Mouse (Mus musculus): ENCODE data around the gene Inhba. TPM values are rescaled to one million over a fixed set of nuclear protein-coding genes. Genes with fewer than 3 reads are reported as not detected.

Gene Inhba
- polyA plus RNA-seq, 1 experiment from 2014 or later = 4.2 TPM

DNA sequence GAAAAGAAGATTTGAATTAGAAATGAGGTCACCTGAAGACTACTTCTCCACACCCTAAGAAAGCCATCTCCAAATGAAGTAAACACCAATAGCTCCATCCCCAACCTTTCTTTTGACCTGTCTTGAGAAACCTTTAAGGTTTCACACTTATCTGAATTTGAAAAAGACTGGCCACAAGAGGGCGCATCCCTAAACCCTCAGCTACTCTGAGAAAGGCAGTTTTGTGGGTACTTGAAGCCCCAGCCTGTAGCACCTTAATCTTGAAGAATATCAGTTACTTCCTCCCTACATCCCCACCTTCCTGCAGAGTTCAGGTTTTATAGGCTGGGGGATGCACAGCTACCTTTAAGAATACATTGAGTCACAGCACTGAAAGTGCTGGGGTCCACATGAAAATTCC lies 9.0 kb downstream of the Inhba start:
- Histone ChIP-seq H3K9ac (ENCODE audit: low read length) (no peak overlapping the region), H3K36me3 (ENCODE audit: control insufficient read depth, insufficient read depth, low read length) (no peaks in the 10 kb centered on the region), H3K9me3 (ENCODE audit: control insufficient read depth, low read length) (no peaks in the 10 kb centered on the region), H3K4me1 (replicated peaks; ENCODE audit: control insufficient read depth, insufficient read depth, low read length) (0 out of 2 replicates have a peak, but pooled peaks cover 2% of the 10 kb centered on the region), H3K4me3 (ENCODE audit: low read length) (no peak overlapping the region), H3K4me2 (ENCODE audit: low read depth, low read length) (no peak overlapping the region), H3K27ac (ENCODE audit: low read length) (no peak overlapping the region), H3K27me3 (ENCODE audit: control insufficient read depth, insufficient read depth, low read depth, low read length) (no peaks in the 10 kb centered on the region)
- ATAC-seq (ENCODE audit: low read depth) = peak; percentile 32; the same call in 1 of the 2 replicates
- WGBS = 3% methylated on average over 1 of the region's 1 CpGs

DNA sequence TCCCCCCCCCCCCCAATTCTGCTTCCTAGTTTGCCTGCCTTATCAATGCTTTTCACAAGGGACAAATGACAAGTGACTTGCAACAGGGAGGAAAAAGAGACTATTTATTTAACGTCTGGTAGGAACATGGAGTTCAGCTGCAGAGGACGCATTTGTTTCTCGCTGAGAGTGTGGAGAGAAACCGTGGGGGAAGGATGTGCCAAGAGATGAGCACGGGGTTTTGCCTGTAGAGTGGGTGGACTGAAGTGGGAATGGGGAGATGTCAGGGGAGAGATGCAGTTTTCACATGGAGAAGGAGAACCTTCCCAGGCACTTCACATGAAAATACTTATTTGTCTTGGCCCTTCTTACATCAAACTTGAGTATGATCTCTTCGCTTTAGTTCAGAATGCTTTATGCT lies 9.5 kb downstream of the Inhba start:
- no peak overlapping the region for H3K27ac ChIP-seq (ENCODE audit: low read length)
- H3K9ac ChIP-seq (ENCODE audit: low read length) = no peak overlapping the region
- no peak overlapping the region for H3K4me3 ChIP-seq (ENCODE audit: low read length)
- 26% methylated on average over 6 of the region's 6 CpGs for WGBS
- no peaks in the 10 kb centered on the region for H3K9me3 ChIP-seq (ENCODE audit: control insufficient read depth, low read length)
- H3K36me3 ChIP-seq (ENCODE audit: control insufficient read depth, insufficient read depth, low read length) = no peaks in the 10 kb centered on the region
- no peak for ATAC-seq (ENCODE audit: low read depth)
- H3K4me2 ChIP-seq (ENCODE audit: low read depth, low read length) = no peak overlapping the region
- H3K27me3 ChIP-seq (ENCODE audit: control insufficient read depth, insufficient read depth, low read depth, low read length) = no peaks in the 10 kb centered on the region
- H3K4me1 ChIP-seq (replicated peaks; ENCODE audit: control insufficient read depth, insufficient read depth, low read length) = 0 out of 2 replicates have a peak, but pooled peaks cover 2% of the 10 kb centered on the region

DNA sequence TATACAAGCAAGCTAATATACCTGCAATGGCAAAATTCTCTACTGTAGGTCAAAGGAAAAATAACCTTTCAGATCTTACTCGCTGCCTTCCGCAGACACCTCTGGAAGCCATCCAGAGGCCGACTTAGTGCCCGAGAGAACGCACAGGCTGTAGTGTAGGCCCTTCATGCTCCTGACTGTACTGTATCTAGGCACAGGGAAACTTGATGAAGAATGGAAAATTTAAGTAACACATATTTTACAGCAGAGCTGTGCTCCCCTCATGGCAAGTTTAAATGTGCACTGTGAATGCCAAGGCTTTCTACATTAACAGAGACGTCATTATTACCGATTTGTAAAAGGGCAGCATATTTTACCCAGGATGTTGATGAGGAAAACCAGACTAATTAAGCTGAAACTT lies 10.2 kb downstream of the Inhba start:
- Histone ChIP-seq H3K9ac (ENCODE audit: low read length) (no peak overlapping the region), H3K36me3 (ENCODE audit: control insufficient read depth, insufficient read depth, low read length) (no peaks in the 10 kb centered on the region), H3K27ac (ENCODE audit: low read length) (no peak overlapping the region), H3K9me3 (ENCODE audit: control insufficient read depth, low read length) (no peaks in the 10 kb centered on the region), H3K27me3 (ENCODE audit: control insufficient read depth, insufficient read depth, low read depth, low read length) (no peaks in the 10 kb centered on the region), H3K4me1 (replicated peaks; ENCODE audit: control insufficient read depth, insufficient read depth, low read length) (0 out of 2 replicates have a peak, but pooled peaks cover 2% of the 10 kb centered on the region), H3K4me3 (ENCODE audit: low read length) (no peak overlapping the region), H3K4me2 (ENCODE audit: low read depth, low read length) (no peak overlapping the region)
- 76% methylated on average over 7 of the region's 7 CpGs for WGBS
- ATAC-seq (ENCODE audit: low read depth) = no peak

GRCm38 (mm10) chr13:16022536-16022935 lies 10.9 kb downstream of the Inhba start:
- no peak overlapping the region for H3K27ac ChIP-seq (ENCODE audit: low read length)
- no peaks in the 10 kb centered on the region for H3K36me3 ChIP-seq (ENCODE audit: control insufficient read depth, insufficient read depth, low read length)
- no peak overlapping the region for H3K4me2 ChIP-seq (ENCODE audit: low read depth, low read length)

GRCm38 (mm10) chr13:16023070-16024039 lies 11.7 kb downstream of the Inhba start:
- Histone ChIP-seq H3K27me3 (ENCODE audit: control insufficient read depth, insufficient read depth, low read depth, low read length) (no peaks in the 10 kb centered on the region), H3K4me3 (ENCODE audit: low read length) (no peak overlapping the region), H3K9ac (ENCODE audit: low read length) (no peak overlapping the region), H3K9me3 (ENCODE audit: control insufficient read depth, low read length) (no peaks in the 10 kb centered on the region), H3K4me2 (ENCODE audit: low read depth, low read length) (no peak overlapping the region), H3K36me3 (ENCODE audit: control insufficient read depth, insufficient read depth, low read length) (no peaks in the 10 kb centered on the region), H3K27ac (ENCODE audit: low read length) (no peak overlapping the region), H3K4me1 (replicated peaks; ENCODE audit: control insufficient read depth, insufficient read depth, low read length) (0 out of 2 replicates have a peak, but pooled peaks cover 2% of the 10 kb centered on the region)
- WGBS = 51% methylated on average over 13 of the region's 13 CpGs
- no peak for ATAC-seq (ENCODE audit: low read depth)

More at GRCm38 (mm10) chr13:16022536-16022935, 10.9 kb downstream of the Inhba start:
- Histone ChIP-seq H3K4me3 (ENCODE audit: low read length) (no peak overlapping the region), H3K4me1 (replicated peaks; ENCODE audit: control insufficient read depth, insufficient read depth, low read length) (0 out of 2 replicates have a peak, but pooled peaks cover 2% of the 10 kb centered on the region), H3K9ac (ENCODE audit: low read length) (no peak overlapping the region), H3K27me3 (ENCODE audit: control insufficient read depth, insufficient read depth, low read depth, low read length) (no peaks in the 10 kb centered on the region), H3K9me3 (ENCODE audit: control insufficient read depth, low read length) (no peaks in the 10 kb centered on the region)
- no peak for ATAC-seq (ENCODE audit: low read depth)
- WGBS = 94% methylated on average over 8 of the region's 8 CpGs

- Histone ChIP-seq H3K4me1 (replicated peaks; ENCODE audit: control insufficient read depth, insufficient read depth, low read length) (no peaks in the 10 kb centered on the region; the same call in 1 of the 2 replicates), H3K27me3 (ENCODE audit: control insufficient read depth, insufficient read depth, low read depth, low read length) (no peaks in the 10 kb centered on the region), H3K9ac (ENCODE audit: low read length) (no peak overlapping the region), H3K27ac (ENCODE audit: low read length) (no peak overlapping the region), H3K9me3 (ENCODE audit: control insufficient read depth, low read length) (no peaks in the 10 kb centered on the region), H3K4me2 (ENCODE audit: low read depth, low read length) (no peak overlapping the region), H3K4me3 (ENCODE audit: low read length) (no peak overlapping the region), H3K36me3 (ENCODE audit: control insufficient read depth, insufficient read depth, low read length) (no peaks in the 10 kb centered on the region)
- 27% methylated on average over 5 of the region's 5 CpGs for WGBS
- ATAC-seq (ENCODE audit: low read depth) = no peak
These were observed 19.0 kb downstream of the Inhba start for GRCm38 (mm10) chr13:16030557-16031057.

DNA sequence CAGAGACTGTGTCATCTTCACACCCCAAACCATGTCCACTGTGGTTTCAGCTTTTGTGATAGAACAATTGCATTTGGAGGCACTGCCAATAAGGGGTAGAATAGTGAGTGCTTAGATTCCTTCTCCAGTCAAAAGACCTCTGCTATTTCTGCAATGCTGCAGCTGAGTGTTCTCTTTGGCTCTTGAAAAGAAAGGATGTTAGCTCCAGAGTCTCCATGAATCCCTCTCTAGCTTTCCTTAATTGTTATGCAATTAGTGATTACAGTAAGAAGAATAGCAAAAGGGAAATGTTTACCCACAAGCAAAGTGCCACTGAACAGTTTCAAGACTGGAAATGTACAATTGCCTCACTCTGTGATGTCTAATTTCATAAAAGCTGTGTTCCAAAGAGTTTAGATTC lies 20.8 kb downstream of the Inhba start:
- Histone ChIP-seq H3K4me2 (ENCODE audit: low read depth, low read length) (no peak overlapping the region), H3K4me1 (replicated peaks; ENCODE audit: control insufficient read depth, insufficient read depth, low read length) (no peaks in the 10 kb centered on the region; the same call in 1 of the 2 replicates), H3K36me3 (ENCODE audit: control insufficient read depth, insufficient read depth, low read length) (no peaks in the 10 kb centered on the region), H3K27ac (ENCODE audit: low read length) (no peak overlapping the region), H3K27me3 (ENCODE audit: control insufficient read depth, insufficient read depth, low read depth, low read length) (no peaks in the 10 kb centered on the region), H3K9me3 (ENCODE audit: control insufficient read depth, low read length) (no peaks in the 10 kb centered on the region), H3K9ac (ENCODE audit: low read length) (no peak overlapping the region), H3K4me3 (ENCODE audit: low read length) (no peak overlapping the region)
- ATAC-seq (ENCODE audit: low read depth) = no peak

DNA sequence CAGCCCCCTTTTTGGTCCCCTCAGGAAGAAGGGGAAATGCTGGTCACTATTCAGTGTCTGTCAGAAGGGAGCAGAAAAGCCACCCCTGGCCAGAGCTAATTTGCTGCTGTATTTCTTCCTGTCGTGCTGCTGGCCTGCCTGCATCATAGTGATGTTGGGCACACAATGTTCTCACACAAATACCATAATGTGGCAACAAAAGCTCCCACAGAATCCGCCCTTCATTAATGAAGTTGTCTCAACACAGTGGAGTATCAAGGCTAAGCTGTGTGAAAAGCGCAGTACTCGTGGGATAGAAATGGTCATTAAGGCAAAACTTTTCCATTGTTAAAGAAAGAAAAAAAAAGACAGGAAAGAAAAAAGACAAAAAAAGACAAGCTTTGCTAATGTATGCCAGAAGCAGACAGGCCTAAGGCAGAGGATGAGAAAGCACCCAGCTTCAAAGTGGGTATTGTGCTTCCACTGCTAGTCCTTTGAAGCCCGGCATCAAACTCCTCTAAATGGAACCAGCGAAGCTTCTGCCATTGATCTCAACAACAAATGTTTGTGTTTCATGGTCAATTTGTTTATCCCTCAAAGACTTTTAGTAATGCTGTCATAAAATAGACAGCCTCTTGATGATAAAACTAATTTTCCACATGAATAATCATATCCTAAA lies 21.4 kb downstream of the Inhba start:
- no peaks in the 10 kb centered on the region for H3K27me3 ChIP-seq (ENCODE audit: control insufficient read depth, insufficient read depth, low read depth, low read length)
- H3K4me3 ChIP-seq (ENCODE audit: low read length) = no peak overlapping the region
- no peak overlapping the region for H3K27ac ChIP-seq (ENCODE audit: low read length)
- 73% methylated on average over 6 of the region's 6 CpGs for WGBS
- no peaks in the 10 kb centered on the region for H3K36me3 ChIP-seq (ENCODE audit: control insufficient read depth, insufficient read depth, low read length)
- no peak overlapping the region for H3K4me2 ChIP-seq (ENCODE audit: low read depth, low read length)
- H3K9me3 ChIP-seq (ENCODE audit: control insufficient read depth, low read length) = no peaks in the 10 kb centered on the region
- ATAC-seq (ENCODE audit: low read depth) = no peak
- no peak overlapping the region for H3K9ac ChIP-seq (ENCODE audit: low read length)
- H3K4me1 ChIP-seq (replicated peaks; ENCODE audit: control insufficient read depth, insufficient read depth, low read length) = no peaks in the 10 kb centered on the region; the same call in 1 of the 2 replicates

- H3K27me3 ChIP-seq (ENCODE audit: control insufficient read depth, insufficient read depth, low read depth, low read length) = no peaks in the 10 kb centered on the region
- no peak for ATAC-seq (ENCODE audit: low read depth)
- no peak overlapping the region for H3K27ac ChIP-seq (ENCODE audit: low read length)
- 57% methylated on average over 2 of the region's 2 CpGs for WGBS
- H3K4me3 ChIP-seq (ENCODE audit: low read length) = no peak overlapping the region
- H3K9me3 ChIP-seq (ENCODE audit: control insufficient read depth, low read length) = no peaks in the 10 kb centered on the region
- no peaks in the 10 kb centered on the region for H3K36me3 ChIP-seq (ENCODE audit: control insufficient read depth, insufficient read depth, low read length)
- H3K9ac ChIP-seq (ENCODE audit: low read length) = no peak overlapping the region
- no peaks in the 10 kb centered on the region for H3K4me1 ChIP-seq (replicated peaks; ENCODE audit: control insufficient read depth, insufficient read depth, low read length)
- H3K4me2 ChIP-seq (ENCODE audit: low read depth, low read length) = no peak overlapping the region
These were observed 57.4 kb downstream of the Inhba start for GRCm38 (mm10) chr13:16069079-16069478.

Data from lung, embryonic 16.5 days (tissue).